Mouse (Mus musculus): ENCODE measurements around the gene Tmsb15b2. TPM values are rescaled to one million over a fixed set of nuclear protein-coding genes. Genes with fewer than 3 reads are reported as not detected.
A peak's percentile ranks its signal among the peaks of the same experiment; 100 is the strongest.
"Not testable (repeated sequence)": the region's sequence is repeated elsewhere in the genome, so short reads cannot be mapped to it uniquely, and the experiment has no call there.

The Tmsb15b2 gene
- polyA plus RNA-seq, 1 experiment, result 18.5 TPM

DNA sequence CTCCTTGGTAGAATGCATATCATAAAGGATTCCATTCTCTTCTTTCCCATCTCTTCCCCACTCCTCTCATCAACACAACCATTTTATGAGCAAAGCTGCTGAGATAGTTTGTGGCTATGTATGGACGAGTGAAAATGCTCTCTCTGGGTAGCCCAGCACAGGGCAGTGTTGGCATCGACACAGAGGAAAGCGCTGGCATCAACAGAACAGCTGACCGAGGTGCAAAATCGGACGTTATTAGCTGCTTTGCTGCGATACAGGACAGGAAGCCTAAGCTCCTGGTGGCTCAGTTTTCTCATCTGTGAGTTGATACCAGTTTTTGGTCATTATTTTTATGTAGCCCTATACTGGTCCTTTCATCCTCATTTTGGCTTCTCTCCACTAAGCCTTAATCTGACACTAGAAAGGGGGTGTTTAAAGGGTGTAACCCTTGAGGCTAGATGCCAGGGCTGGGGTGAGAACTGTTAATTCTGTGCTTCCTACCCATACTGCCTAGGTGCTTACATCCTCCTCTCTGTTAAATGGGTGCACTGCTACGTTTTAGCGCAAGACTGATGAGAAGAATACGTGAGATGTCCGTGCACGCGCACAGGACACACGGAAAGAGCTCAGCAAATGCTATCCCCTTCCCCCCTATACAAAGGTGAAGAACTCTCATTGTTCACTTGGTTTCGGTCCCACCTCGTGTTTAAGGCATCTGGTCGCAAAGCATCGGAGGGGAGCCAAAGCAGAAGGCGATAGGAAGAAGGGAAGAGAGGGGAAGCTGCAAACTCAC, 17.1 kb upstream of the Tmsb15b2 start:
- no peaks in the 10 kb centered on the region for H3K27me3 ChIP-seq (ENCODE audit: control insufficient read depth, insufficient read depth, low read length)
- peak overlapping the region; percentile 98 for H3K4me3 ChIP-seq (replicated peaks; ENCODE audit: insufficient read depth, low read depth, low read length)
- TF ChIP-seq CTCF (IDR thresholded peaks at IDR 0.05; ENCODE audit: borderline replicate concordance, insufficient read depth, low read depth, low read length), result no peak
- no peak for TF ChIP-seq POLR2A (IDR thresholded peaks at IDR 0.05; ENCODE audit: borderline replicate concordance, insufficient read depth, low read length)
- H3K27ac ChIP-seq (ENCODE audit: insufficient read depth, low read length), result peak overlapping the region; percentile 94
- H3K4me1 ChIP-seq (ENCODE audit: control insufficient read depth, insufficient read depth, low read length), result no peaks in the 10 kb centered on the region
- 4% methylated on average over 19 of the region's 19 CpGs for WGBS
- peak; percentile 46 to 54 for DNase-seq

DNA sequence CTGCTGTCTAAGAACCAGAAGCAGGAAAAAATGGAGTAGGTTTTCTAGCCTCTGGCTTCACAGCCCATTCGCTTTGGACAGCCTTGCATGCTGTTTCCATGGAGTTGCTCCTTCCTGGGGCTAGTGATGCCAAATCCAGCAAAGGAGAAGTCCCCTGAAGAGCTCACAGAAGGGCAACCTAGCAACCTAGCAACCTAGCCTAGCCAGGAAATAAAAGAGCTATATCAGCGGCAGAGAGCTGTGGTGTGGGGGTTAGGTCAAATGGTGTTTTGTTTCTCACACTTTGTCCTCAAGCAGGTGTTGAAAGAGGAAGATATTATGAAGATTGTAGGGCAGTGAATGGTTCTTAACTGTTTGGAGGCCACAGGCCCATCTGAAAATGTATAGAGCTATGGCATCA, 16.0 kb upstream of the Tmsb15b2 start:
- TF ChIP-seq CTCF (IDR thresholded peaks at IDR 0.05; ENCODE audit: borderline replicate concordance, insufficient read depth, low read depth, low read length), result no peak
- no peak for TF ChIP-seq POLR2A (IDR thresholded peaks at IDR 0.05; ENCODE audit: borderline replicate concordance, insufficient read depth, low read length)
- 11% methylated on average over 2 of the region's 2 CpGs for WGBS
- H3K4me1 ChIP-seq (ENCODE audit: control insufficient read depth, insufficient read depth, low read length), result no peaks in the 10 kb centered on the region
- H3K4me3 ChIP-seq (replicated peaks; ENCODE audit: insufficient read depth, low read depth, low read length), result no peak overlapping the region
- H3K27ac ChIP-seq (ENCODE audit: insufficient read depth, low read length), result no peak overlapping the region
- DNase-seq, result no peak
- H3K27me3 ChIP-seq (ENCODE audit: control insufficient read depth, insufficient read depth, low read length), result no peaks in the 10 kb centered on the region

DNA sequence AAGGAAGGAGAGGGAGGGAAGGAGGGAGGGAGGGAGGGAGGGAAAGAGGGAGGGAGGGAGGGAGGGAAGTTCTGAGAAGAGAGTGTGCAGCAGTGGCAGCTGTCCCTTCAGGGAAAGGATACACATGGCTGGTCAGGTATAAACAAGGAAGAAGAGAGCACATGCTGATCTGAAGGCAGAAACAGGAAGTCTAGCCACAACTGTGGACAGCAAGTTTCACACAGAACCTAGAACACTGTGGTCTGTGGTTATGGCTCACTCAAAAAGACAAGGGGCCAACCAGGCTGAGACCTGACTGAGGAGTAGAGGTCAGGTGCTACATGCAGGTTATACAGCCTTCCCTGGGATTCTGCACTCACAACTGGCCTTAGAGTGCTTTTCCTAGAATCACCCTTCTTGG, 10.7 kb upstream of the Tmsb15b2 start:
- H3K4me1 ChIP-seq (ENCODE audit: control insufficient read depth, insufficient read depth, low read length), result no peaks in the 10 kb centered on the region
- no peak overlapping the region for H3K27ac ChIP-seq (ENCODE audit: insufficient read depth, low read length)
- no peak for DNase-seq
- TF ChIP-seq CTCF (IDR thresholded peaks at IDR 0.05; ENCODE audit: borderline replicate concordance, insufficient read depth, low read depth, low read length), result no peak
- H3K27me3 ChIP-seq (ENCODE audit: control insufficient read depth, insufficient read depth, low read length), result no peaks in the 10 kb centered on the region
- H3K4me3 ChIP-seq (replicated peaks; ENCODE audit: insufficient read depth, low read depth, low read length), result no peak overlapping the region

DNA sequence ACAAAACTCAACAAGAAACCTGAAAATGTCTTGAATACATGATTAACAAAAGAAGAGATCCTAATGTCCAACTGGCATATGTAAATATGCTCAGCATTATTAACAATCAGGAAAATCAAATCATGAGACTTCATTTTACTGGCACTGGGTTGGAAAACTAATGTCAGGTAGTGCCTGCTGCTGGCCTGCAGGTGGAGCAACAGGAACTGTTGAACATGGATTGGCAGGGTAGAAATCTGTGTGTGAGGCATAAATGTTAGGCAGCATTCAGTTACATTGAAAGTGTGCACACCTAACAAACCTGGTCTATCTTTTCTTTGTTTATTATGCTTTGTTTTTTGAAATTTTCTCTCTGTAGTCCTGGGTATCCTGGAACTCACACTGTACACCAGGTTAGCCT, 3.3 kb upstream of the Tmsb15b2 start:
- Histone ChIP-seq H3K4me1 (ENCODE audit: control insufficient read depth, insufficient read depth, low read length) (no peaks in the 10 kb centered on the region), H3K27ac (ENCODE audit: insufficient read depth, low read length) (no peak overlapping the region), H3K27me3 (ENCODE audit: control insufficient read depth, insufficient read depth, low read length) (no peaks in the 10 kb centered on the region), H3K4me3 (replicated peaks; ENCODE audit: insufficient read depth, low read depth, low read length) (no peak overlapping the region)
- TF ChIP-seq CTCF (IDR thresholded peaks at IDR 0.05; ENCODE audit: borderline replicate concordance, insufficient read depth, low read depth, low read length), result peak; percentile 65; the same call in 1 of the 2 replicates
- TF ChIP-seq POLR2A (IDR thresholded peaks at IDR 0.05; ENCODE audit: borderline replicate concordance, insufficient read depth, low read length), result no peak
- DNase-seq, result peak; percentile 32 to 53

DNA sequence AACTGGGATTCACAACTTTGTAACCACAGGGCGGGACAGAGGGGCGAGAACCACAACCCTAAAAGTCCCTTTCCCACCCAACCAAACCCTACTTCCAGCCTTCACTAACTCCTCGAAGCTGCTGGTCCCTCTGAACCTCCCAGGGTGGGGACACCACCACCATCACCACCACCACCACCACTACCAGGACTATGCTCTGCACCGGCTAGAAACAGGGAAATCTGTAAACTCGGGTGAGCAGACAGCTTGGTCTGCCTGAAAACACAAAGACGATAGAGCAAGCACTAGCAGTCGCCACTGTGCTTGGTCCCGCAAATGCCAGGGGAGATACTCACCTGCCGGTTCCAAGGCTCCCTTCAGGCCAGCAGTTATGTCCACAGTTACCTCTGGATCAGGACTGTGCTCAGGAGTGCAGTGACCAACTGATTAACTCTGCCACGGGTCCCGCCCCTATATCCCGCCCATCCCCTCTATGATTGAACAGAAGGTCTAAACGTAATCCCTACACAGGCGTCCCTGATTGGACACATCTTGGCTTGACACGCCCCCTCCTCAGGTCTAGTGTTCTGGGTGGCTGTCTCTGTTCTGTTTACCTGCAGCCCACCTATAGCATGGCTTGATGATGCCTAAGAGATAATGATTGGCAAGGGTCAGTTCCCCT, 1.3 kb upstream of the Tmsb15b2 start, which contains the start of the genes Tmsb15l and Tmsb15b1:
Gene Tmsb15l (minus strand): TSS at position 446 of the 661 bp plus-strand sequence.
Gene Tmsb15b1 (minus strand): TSS at position 451 of the 661 bp plus-strand sequence.
- 0 out of 2 replicates have a peak within 1 kb of the TSS, but pooled peaks have one; percentile 16 for H3K27ac ChIP-seq (ENCODE audit: insufficient read depth, low read length)
- TF ChIP-seq CTCF (IDR thresholded peaks at IDR 0.05; ENCODE audit: borderline replicate concordance, insufficient read depth, low read depth, low read length) (no peak), POLR2A (IDR thresholded peaks at IDR 0.05; ENCODE audit: borderline replicate concordance, insufficient read depth, low read length) (peak; percentile 60; the same call in 1 of the 2 replicates)
- H3K27me3 ChIP-seq (ENCODE audit: control insufficient read depth, insufficient read depth, low read length), result no peaks in the 10 kb centered on the region
- DNase-seq, result peak; percentile 54 to 91
- H3K4me1 ChIP-seq (ENCODE audit: control insufficient read depth, insufficient read depth, low read length), result no peaks in the 10 kb centered on the region
- H3K4me3 ChIP-seq (replicated peaks; ENCODE audit: insufficient read depth, low read depth, low read length), result peak within 1 kb of the TSS; percentile 97
- WGBS, result 15% methylated on average over 15 of the region's 15 CpGs

DNA sequence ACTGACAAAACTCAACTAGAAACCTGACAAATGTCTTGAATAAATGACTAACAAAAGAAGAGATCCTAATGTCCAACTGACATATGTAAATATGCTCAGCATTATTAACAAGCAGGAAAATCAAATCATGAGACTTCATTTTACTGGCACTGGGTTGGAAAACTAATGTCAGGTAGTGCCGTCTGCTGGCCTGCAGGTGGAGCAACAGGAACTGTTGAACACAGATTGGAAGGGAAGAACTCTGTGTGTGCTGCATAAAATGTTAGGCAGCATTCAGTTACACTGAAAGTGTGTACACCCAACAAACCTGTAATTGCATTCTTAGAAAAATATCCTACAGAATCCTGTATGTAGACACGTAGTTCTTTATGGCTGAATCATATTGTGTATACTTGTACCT, 15.6 kb downstream of the Tmsb15b2 start:
- no peak for TF ChIP-seq POLR2A (IDR thresholded peaks at IDR 0.05; ENCODE audit: borderline replicate concordance, insufficient read depth, low read length)
- TF ChIP-seq CTCF (IDR thresholded peaks at IDR 0.05; ENCODE audit: borderline replicate concordance, insufficient read depth, low read depth, low read length), result peak; percentile 60
- WGBS, result 14% methylated on average over 2 of the region's 2 CpGs
- DNase-seq, result peak; percentile 36 to 41
- Histone ChIP-seq H3K4me1 (ENCODE audit: control insufficient read depth, insufficient read depth, low read length) (no peaks in the 10 kb centered on the region), H3K27ac (ENCODE audit: insufficient read depth, low read length) (no peak overlapping the region), H3K27me3 (ENCODE audit: control insufficient read depth, insufficient read depth, low read length) (no peaks in the 10 kb centered on the region), H3K4me3 (replicated peaks; ENCODE audit: insufficient read depth, low read depth, low read length) (no peak overlapping the region)

DNA sequence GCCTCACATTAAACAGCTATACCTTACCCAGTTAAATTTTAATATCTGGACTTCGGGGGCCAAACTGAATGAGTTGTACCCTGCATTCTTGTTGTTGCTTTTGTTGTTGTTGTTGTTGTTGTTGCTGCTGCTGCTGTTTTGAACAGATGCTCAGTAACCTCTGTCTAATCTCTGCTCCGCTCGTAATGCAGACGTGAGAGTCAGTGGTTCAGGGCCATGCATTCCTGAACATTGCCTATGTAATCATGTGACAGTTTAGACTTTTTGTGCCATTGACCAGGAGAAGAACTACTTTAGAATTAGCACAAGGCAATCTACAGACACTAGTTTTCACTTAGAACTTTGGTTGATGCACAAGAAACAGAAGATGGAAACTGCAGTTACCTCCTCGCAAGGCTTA, 17.0 kb downstream of the Tmsb15b2 start:
- 45% methylated on average over 5 of the region's 5 CpGs for WGBS
- not testable (repeated sequence) for DNase-seq; H3K4me1 ChIP-seq (ENCODE audit: control insufficient read depth, insufficient read depth, low read length); H3K27ac ChIP-seq (ENCODE audit: insufficient read depth, low read length); H3K27me3 ChIP-seq (ENCODE audit: control insufficient read depth, insufficient read depth, low read length)
- peak overlapping the region; percentile 42 for H3K4me3 ChIP-seq (replicated peaks; ENCODE audit: insufficient read depth, low read depth, low read length)
